Mouse (Mus musculus): ENCODE measurements around the gene Myoz2. TPM values are rescaled to one million over a fixed set of nuclear protein-coding genes. Genes with fewer than 3 reads are reported as not detected.

The Myoz2 gene
- total RNA-seq, 2 experiments from 2014 or later = not detected

Other genes with a start within 250 kb of the Myoz2 start
- gene Fabp2, start 139.9 kb downstream of the Myoz2 start, total RNA-seq (2014; fragmentation: Nextera tagmentation) = not detected in 2 replicates
- gene Fabp2, start 139.9 kb downstream of the Myoz2 start, total RNA-seq (2017) = not detected in 2 replicates
- gene Gm10959, start 115.7 kb downstream of the Myoz2 start, total RNA-seq (2014; fragmentation: Nextera tagmentation) = not detected in 2 replicates
- gene Gm10959, start 115.7 kb downstream of the Myoz2 start, total RNA-seq (2017) = not detected in 2 replicates
- gene 1810037I17Rik, start 110.8 kb downstream of the Myoz2 start, total RNA-seq (2014; fragmentation: Nextera tagmentation) = 87.5 and 95.1 TPM in 2 replicates
- 34.8 and 40.8 TPM in 2 replicates for gene 1810037I17Rik, start 110.8 kb downstream of the Myoz2 start, total RNA-seq (2017)
- 5.8 and 8.3 TPM in 2 replicates for gene Usp53, start 50.5 kb downstream of the Myoz2 start, total RNA-seq (2014; fragmentation: Nextera tagmentation)
- 4.6 and 4.9 TPM in 2 replicates for gene Usp53, start 50.5 kb downstream of the Myoz2 start, total RNA-seq (2017)
- gene Synpo2, start 201.1 kb upstream of the Myoz2 start, total RNA-seq (2014; fragmentation: Nextera tagmentation) = 0.28 TPM in 1 of 2 replicates, not detected in the other
- not detected in 2 replicates for gene Synpo2, start 201.1 kb upstream of the Myoz2 start, total RNA-seq (2017)
- 45.6 and 66.7 TPM in 2 replicates for gene Sec24d, start 232.4 kb upstream of the Myoz2 start, total RNA-seq (2014; fragmentation: Nextera tagmentation)
- 43.3 and 61.9 TPM in 2 replicates for gene Sec24d, start 232.4 kb upstream of the Myoz2 start, total RNA-seq (2017)